Mouse (Mus musculus): ENCODE data around the gene P2rx6. TPM values are rescaled to one million over a fixed set of nuclear protein-coding genes. Genes with fewer than 3 reads are reported as not detected.

Gene P2rx6
- total RNA-seq, 2 experiments from 2014 or later = 1.8 TPM

GRCm38 (mm10) chr16:17561128-17561750 lies 446 bp upstream of the P2rx6 start, which contains the start of gene Lrrc74b:
Gene Lrrc74b, minus strand, starts transcription at chr16:17561247.
- DNase-seq = peak; percentile 76 to 78

GRCm38 (mm10) chr16:17563580-17563979 lies 1.9 kb downstream of the P2rx6 start:
- DNase-seq = no peak

- DNase-seq = no peak
Observed at GRCm38 (mm10) chr16:17564221-17564620, 2.5 kb downstream of the P2rx6 start.

GRCm38 (mm10) chr16:17564771-17565170 lies 3.1 kb downstream of the P2rx6 start:
- DNase-seq = no peak

- DNase-seq = no peak
Observed at GRCm38 (mm10) chr16:17566186-17566585, 4.5 kb downstream of the P2rx6 start.

GRCm38 (mm10) chr16:17575870-17576824 lies 14.5 kb downstream of the P2rx6 start:
- peak; percentile 49 to 60 for DNase-seq

GRCm38 (mm10) chr16:17576825-17577215 lies 15.1 kb downstream of the P2rx6 start:
- DNase-seq = no peak

- no peak for DNase-seq
Observed at GRCm38 (mm10) chr16:17583064-17583463, 21.4 kb downstream of the P2rx6 start, which contains the start of gene Slc7a4. Gene Slc7a4, minus strand, starts transcription at chr16:17583214.

- no peak for DNase-seq
Observed at GRCm38 (mm10) chr16:17584555-17584954, 22.9 kb downstream of the P2rx6 start.

GRCm38 (mm10) chr16:17590731-17591130 lies 29.0 kb downstream of the P2rx6 start:
- no peak for DNase-seq

- DNase-seq = no peak
Observed at GRCm38 (mm10) chr16:17600944-17601562, 39.4 kb downstream of the P2rx6 start.

GRCm38 (mm10) chr16:17604941-17605340 lies 43.3 kb downstream of the P2rx6 start:
- no peak for DNase-seq

GRCm38 (mm10) chr16:17605684-17606083 lies 44.0 kb downstream of the P2rx6 start:
- no peak for DNase-seq

- no peak for DNase-seq
Observed at GRCm38 (mm10) chr16:17611383-17611782, 49.7 kb downstream of the P2rx6 start.

- peak in 1 of 2 experiments; percentile 19 for DNase-seq
Observed at GRCm38 (mm10) chr16:17614740-17615139, 53.1 kb downstream of the P2rx6 start.

- no peak for DNase-seq
Observed at GRCm38 (mm10) chr16:17616212-17616611, 54.5 kb downstream of the P2rx6 start.

GRCm38 (mm10) chr16:17617922-17618565 lies 56.4 kb downstream of the P2rx6 start:
- DNase-seq = peak; percentile 30 to 34

- DNase-seq = peak; percentile 88 to 98
Observed at GRCm38 (mm10) chr16:17619198-17620105, 57.8 kb downstream of the P2rx6 start, which contains the start of gene Smpd4. Gene Smpd4, plus strand, starts transcription at chr16:17619354.

- DNase-seq = no peak
Observed at GRCm38 (mm10) chr16:17621936-17622335, 60.3 kb downstream of the P2rx6 start.

GRCm38 (mm10) chr16:17625488-17626268 lies 64.0 kb downstream of the P2rx6 start:
- no peak for DNase-seq

All from heart, adult 18-20 months (tissue).